Mouse (Mus musculus): Measurements from ENCODE around the gene Baz2b. TPM values are rescaled to one million over a fixed set of nuclear protein-coding genes. Genes with fewer than 3 reads are reported as not detected.

Gene Baz2b
- polyA plus RNA-seq, 1 experiment from 2014 or later, result 34.0 TPM

DNA sequence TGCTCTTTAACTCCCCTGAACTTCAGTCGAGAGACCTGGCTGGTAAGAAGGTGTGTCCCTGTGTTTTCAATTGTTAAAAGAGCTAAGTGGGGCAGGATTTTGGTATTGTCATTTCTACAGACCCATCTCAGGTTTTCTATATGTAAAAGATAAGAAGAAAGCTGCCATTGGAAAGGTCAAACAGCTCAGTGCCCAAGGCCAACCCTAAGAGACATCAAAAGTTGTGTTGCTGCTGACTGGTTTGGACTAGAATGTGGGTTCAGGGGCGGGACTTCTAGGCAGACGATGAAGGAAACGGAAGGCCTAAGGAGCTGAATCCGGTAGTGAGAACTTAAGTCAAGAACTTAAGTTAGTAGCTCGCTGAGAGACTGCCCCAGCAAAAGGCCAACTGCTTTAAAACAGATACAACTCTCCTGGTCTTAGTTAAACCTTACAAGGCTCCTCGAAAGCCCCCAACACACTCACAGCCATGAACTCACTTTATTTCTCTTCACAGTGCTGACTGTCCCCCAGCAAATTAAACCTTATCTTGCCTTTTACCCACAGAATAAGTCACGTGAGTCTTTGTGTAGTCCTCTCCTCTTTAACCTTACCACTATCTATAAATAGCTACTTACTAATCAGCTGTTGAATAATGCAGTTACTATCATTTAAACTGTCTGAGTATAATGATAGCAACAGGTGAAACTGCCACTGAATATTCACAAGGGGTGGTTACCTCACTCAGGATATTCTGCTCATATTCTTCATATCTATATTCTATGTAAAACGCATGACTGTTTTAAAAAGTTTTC lies 158.8 kb downstream of the Baz2b start:
- WGBS, result 78% methylated on average over 9 of the region's 9 CpGs
- DNase-seq (ENCODE audit: low spot score), result no peak

DNA sequence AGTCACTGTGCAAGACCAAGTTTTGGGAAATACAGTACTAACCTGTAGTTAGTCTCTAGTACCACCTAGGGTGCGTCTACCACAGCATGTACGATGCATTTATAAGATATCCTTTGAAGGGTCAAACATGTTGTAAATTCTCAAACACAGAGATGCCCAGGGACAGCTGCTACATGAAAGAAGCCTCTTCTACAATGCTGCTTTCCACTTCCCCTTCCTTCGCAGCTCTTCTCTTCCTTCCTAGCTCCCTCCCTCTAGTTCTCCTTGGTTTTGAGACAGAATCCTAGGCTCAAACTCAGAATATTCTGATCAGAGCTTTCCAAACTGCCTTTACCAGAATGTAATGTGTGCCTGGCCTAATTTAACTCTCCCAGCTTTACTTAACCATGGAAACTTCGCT lies 159.8 kb downstream of the Baz2b start:
- Histone ChIP-seq H3K4me1 (replicated peaks; ENCODE audit: control insufficient read depth, insufficient read depth) (no peaks in the 10 kb centered on the region), H3K9me3 (ENCODE audit: control insufficient read depth, low read length) (no peaks in the 10 kb centered on the region), H3K4me2 (replicated peaks; ENCODE audit: low read depth) (no peak overlapping the region), H3K9ac (ENCODE audit: low read length) (no peak overlapping the region), H3K36me3 (ENCODE audit: control insufficient read depth, insufficient read depth, low read length) (no peaks in the 10 kb centered on the region), H3K27ac (replicated peaks) (no peak overlapping the region), H3K27me3 (ENCODE audit: control insufficient read depth, insufficient read depth, low read length) (no peaks in the 10 kb centered on the region), H3K4me3 (ENCODE audit: low read depth, low read length) (no peak overlapping the region)
- no peak for DNase-seq (ENCODE audit: low spot score)
- WGBS, result 88% methylated on average over 4 of the region's 4 CpGs
- ATAC-seq (ENCODE audit: low FRiP score, low TSS enrichment), result no peak
- TF ChIP-seq CTCF (IDR thresholded peaks at IDR 0.05; ENCODE audit: low read depth) (no peak), EP300 (optimal IDR thresholded peaks at IDR 0.05) (no peak)

More for the DNA sequence above, 158.8 kb downstream of the Baz2b start:
- Histone ChIP-seq H3K4me2 (replicated peaks; ENCODE audit: low read depth) (no peak overlapping the region), H3K27ac (replicated peaks) (no peak overlapping the region), H3K4me1 (replicated peaks; ENCODE audit: control insufficient read depth, insufficient read depth) (no peaks in the 10 kb centered on the region), H3K36me3 (ENCODE audit: control insufficient read depth, insufficient read depth, low read length) (no peaks in the 10 kb centered on the region), H3K27me3 (ENCODE audit: control insufficient read depth, insufficient read depth, low read length) (no peaks in the 10 kb centered on the region), H3K9ac (ENCODE audit: low read length) (no peak overlapping the region), H3K9me3 (ENCODE audit: control insufficient read depth, low read length) (no peaks in the 10 kb centered on the region), H3K4me3 (ENCODE audit: low read depth, low read length) (no peak overlapping the region)
- TF ChIP-seq CTCF (IDR thresholded peaks at IDR 0.05; ENCODE audit: low read depth) (no peak), EP300 (optimal IDR thresholded peaks at IDR 0.05) (no peak)
- no peak for ATAC-seq (ENCODE audit: low FRiP score, low TSS enrichment)

DNA sequence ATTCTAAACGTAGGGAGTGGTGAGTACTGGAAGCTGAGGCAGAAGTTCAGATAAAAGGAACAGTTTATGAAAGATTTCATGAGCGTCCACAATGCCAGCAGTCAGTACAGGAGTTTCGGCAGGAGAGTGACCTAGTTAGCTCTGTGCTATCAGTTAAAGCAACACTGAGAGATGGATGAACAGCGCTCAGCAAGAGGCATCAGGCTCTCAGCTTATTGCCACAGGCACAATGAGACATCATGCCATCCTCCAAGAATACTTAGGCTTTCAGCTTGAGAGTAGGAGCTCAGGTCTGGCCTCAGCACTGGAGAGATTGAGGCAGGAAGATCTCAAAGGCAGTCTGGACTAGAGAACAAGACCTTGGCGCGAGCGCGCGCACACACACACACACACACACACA lies 160.3 kb downstream of the Baz2b start:
- Histone ChIP-seq H3K4me1 (replicated peaks; ENCODE audit: control insufficient read depth, insufficient read depth) (no peaks in the 10 kb centered on the region), H3K27ac (replicated peaks) (no peak overlapping the region), H3K4me2 (replicated peaks; ENCODE audit: low read depth) (no peak overlapping the region), H3K4me3 (ENCODE audit: low read depth, low read length) (no peak overlapping the region), H3K9ac (ENCODE audit: low read length) (no peak overlapping the region), H3K36me3 (ENCODE audit: control insufficient read depth, insufficient read depth, low read length) (no peaks in the 10 kb centered on the region), H3K27me3 (ENCODE audit: control insufficient read depth, insufficient read depth, low read length) (no peaks in the 10 kb centered on the region), H3K9me3 (ENCODE audit: control insufficient read depth, low read length) (no peaks in the 10 kb centered on the region)
- DNase-seq (ENCODE audit: low spot score) (no peak), ATAC-seq (ENCODE audit: low FRiP score, low TSS enrichment) (no peak)
- 95% methylated on average over 9 of the region's 9 CpGs for WGBS
- TF ChIP-seq EP300 (optimal IDR thresholded peaks at IDR 0.05) (no peak), CTCF (IDR thresholded peaks at IDR 0.05; ENCODE audit: low read depth) (no peak)

DNA sequence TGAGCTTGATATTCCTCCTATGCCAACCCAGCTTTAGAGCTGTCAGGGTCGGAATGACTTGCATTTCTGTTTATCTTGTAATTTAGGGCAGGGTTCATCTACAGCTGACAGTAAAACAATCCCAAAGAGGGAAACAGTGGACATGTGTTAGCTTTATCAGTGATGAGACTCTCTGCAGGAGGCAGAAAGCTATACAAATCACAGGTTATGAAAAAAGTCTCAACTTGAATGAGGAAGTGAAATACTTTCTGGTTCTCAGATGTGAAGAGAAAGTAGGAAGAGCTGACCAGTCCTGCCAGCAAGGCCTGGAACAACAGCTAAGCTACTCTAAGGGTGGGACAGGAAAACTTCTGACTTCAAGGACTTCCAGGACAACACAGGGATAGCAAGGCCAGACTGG lies 163.6 kb downstream of the Baz2b start:
- no peak overlapping the region for H3K4me3 ChIP-seq (ENCODE audit: low read depth, low read length)
- no peak overlapping the region for H3K4me2 ChIP-seq (replicated peaks; ENCODE audit: low read depth)
- no peaks in the 10 kb centered on the region for H3K4me1 ChIP-seq (replicated peaks; ENCODE audit: control insufficient read depth, insufficient read depth)
- TF ChIP-seq CTCF (IDR thresholded peaks at IDR 0.05; ENCODE audit: low read depth) (no peak), EP300 (optimal IDR thresholded peaks at IDR 0.05) (no peak)
- DNase-seq (ENCODE audit: low spot score) (no peak), ATAC-seq (ENCODE audit: low FRiP score, low TSS enrichment) (no peak)
- H3K9me3 ChIP-seq (ENCODE audit: control insufficient read depth, low read length), result no peaks in the 10 kb centered on the region
- 17% methylated on average over 1 of the region's 1 CpGs for WGBS
- no peaks in the 10 kb centered on the region for H3K27me3 ChIP-seq (ENCODE audit: control insufficient read depth, insufficient read depth, low read length)
- H3K36me3 ChIP-seq (ENCODE audit: control insufficient read depth, insufficient read depth, low read length), result no peaks in the 10 kb centered on the region
- no peak overlapping the region for H3K9ac ChIP-seq (ENCODE audit: low read length)
- 0 out of 2 replicates have a peak overlapping the region, but pooled peaks have one; percentile 56 for H3K27ac ChIP-seq (replicated peaks)

DNA sequence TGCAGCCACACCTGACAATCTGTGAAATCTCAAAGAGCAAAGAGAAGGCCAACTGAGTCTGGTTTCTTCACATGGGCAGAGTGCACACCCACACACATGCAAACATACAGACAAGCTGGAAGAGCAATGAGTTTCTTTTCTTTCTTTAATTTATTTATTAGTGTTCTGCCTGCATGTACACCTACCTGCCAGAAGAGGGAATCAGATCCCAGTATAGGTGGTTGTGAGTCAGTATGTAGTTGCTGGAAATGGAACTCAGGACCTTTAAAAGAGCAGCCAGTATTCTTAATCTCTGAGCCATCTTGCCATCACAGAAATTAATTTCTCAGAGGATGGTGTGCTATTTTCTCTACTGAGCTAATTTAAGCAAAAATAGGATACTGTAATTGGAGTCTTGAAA lies 164.7 kb downstream of the Baz2b start:
- ATAC-seq (ENCODE audit: low FRiP score, low TSS enrichment), result no peak

DNA sequence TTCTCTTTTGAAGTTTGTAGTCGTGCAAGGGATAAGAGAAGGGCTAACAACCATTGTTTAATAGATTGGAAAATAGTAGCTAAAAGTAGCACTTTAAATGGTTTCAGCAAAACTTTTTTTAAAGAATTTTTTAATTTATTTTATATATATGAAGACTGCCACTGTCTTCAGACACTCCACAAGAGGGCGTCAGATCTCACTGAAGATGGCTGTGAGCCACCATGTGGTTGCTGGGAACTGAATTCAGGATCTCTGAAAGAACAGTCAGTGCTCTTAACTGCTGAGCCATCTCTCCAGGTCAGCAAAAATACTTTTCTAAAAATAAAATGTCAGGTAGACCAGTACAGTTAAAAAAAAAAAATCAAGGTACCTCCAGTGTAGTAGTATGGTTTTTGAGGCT lies 165.1 kb downstream of the Baz2b start:
- whole genome bisulfite sequencing, result 79% methylated on average over 2 of the region's 2 CpGs
- Histone ChIP-seq H3K36me3 (ENCODE audit: control insufficient read depth, insufficient read depth, low read length) (no peaks in the 10 kb centered on the region), H3K9ac (ENCODE audit: low read length) (no peak overlapping the region), H3K27ac (replicated peaks) (no peak overlapping the region), H3K27me3 (ENCODE audit: control insufficient read depth, insufficient read depth, low read length) (no peaks in the 10 kb centered on the region), H3K9me3 (ENCODE audit: control insufficient read depth, low read length) (no peaks in the 10 kb centered on the region), H3K4me1 (replicated peaks; ENCODE audit: control insufficient read depth, insufficient read depth) (no peaks in the 10 kb centered on the region), H3K4me3 (ENCODE audit: low read depth, low read length) (no peak overlapping the region), H3K4me2 (replicated peaks; ENCODE audit: low read depth) (no peak overlapping the region)
- no peak for ATAC-seq (ENCODE audit: low FRiP score, low TSS enrichment)
- no peak for DNase-seq (ENCODE audit: low spot score)
- peak; percentile 33; the same call in 1 of the 2 replicates for TF ChIP-seq CTCF (IDR thresholded peaks at IDR 0.05; ENCODE audit: low read depth)
- no peak for TF ChIP-seq EP300 (optimal IDR thresholded peaks at IDR 0.05)

More for the DNA sequence above, 164.7 kb downstream of the Baz2b start:
- Histone ChIP-seq H3K4me3 (ENCODE audit: low read depth, low read length) (no peak overlapping the region), H3K9ac (ENCODE audit: low read length) (no peak overlapping the region), H3K4me1 (replicated peaks; ENCODE audit: control insufficient read depth, insufficient read depth) (no peaks in the 10 kb centered on the region), H3K27me3 (ENCODE audit: control insufficient read depth, insufficient read depth, low read length) (no peaks in the 10 kb centered on the region), H3K9me3 (ENCODE audit: control insufficient read depth, low read length) (no peaks in the 10 kb centered on the region), H3K36me3 (ENCODE audit: control insufficient read depth, insufficient read depth, low read length) (no peaks in the 10 kb centered on the region), H3K27ac (replicated peaks) (no peak overlapping the region), H3K4me2 (replicated peaks; ENCODE audit: low read depth) (no peak overlapping the region)
- DNase-seq (ENCODE audit: low spot score), result no peak
- TF ChIP-seq CTCF (IDR thresholded peaks at IDR 0.05; ENCODE audit: low read depth) (peak; percentile 56), EP300 (optimal IDR thresholded peaks at IDR 0.05) (no peak)
